Mouse (Mus musculus) kidney, embryonic 15.5 days (tissue): ENCODE measurements around the gene Ahcyl2. TPM values are rescaled to one million over a fixed set of nuclear protein-coding genes. Genes with fewer than 3 reads are reported as not detected.
"Not testable (repeated sequence)": the region's sequence is repeated elsewhere in the genome, so short reads cannot be mapped to it uniquely, and the experiment has no call there.

Experiments used
- ATAC-seq: fragments of 200-750 bp; cut with Nextera tagmentation; replicated peaks from 2 replicates; pipeline ENCODE4 v1.8.0; 2017; ENCODE audit warnings: moderate TSS enrichment; ENCODE audit not compliant: low FRiP score
- H3K27ac ChIP-seq: fragments of 300-500 bp; sonication (generic); 2 replicates; pipeline ENCODE4 v1.5.1; 2015; ENCODE audit warnings: mild to moderate bottlenecking, inconsistent platforms
- H3K27me3 ChIP-seq: fragments of 300-500 bp; sonication (generic); 2 replicates; pipeline ENCODE4 v1.6.1; 2015; ENCODE audit warnings: inconsistent platforms
- H3K36me3 ChIP-seq: fragments of 300-500 bp; sonication (generic); 2 replicates; pipeline ENCODE4 v1.6.1; 2015; ENCODE audit warnings: inconsistent platforms
- H3K4me1 ChIP-seq: fragments of 300-500 bp; sonication (generic); 2 replicates; pipeline ENCODE4 v1.6.1; 2015; ENCODE audit warnings: inconsistent platforms
- H3K4me2 ChIP-seq: fragments of 300-500 bp; sonication (generic); 2 replicates; pipeline ENCODE4 v1.6.1; 2015; ENCODE audit warnings: moderate library complexity, mild to moderate bottlenecking, inconsistent platforms
- H3K4me3 ChIP-seq: fragments of 300-500 bp; sonication (generic); replicated peaks from 2 replicates; pipeline ENCODE4 v1.5.1; 2015; ENCODE audit warnings: mild to moderate bottlenecking, inconsistent platforms
- H3K9ac ChIP-seq: fragments of 300-500 bp; sonication (generic); 2 replicates; pipeline ENCODE4 v1.6.1; 2015; ENCODE audit warnings: mild to moderate bottlenecking, inconsistent platforms
- H3K9me3 ChIP-seq: fragments of 300-500 bp; sonication (generic); replicated peaks from 2 replicates; pipeline ENCODE4 v1.6.1; 2016; ENCODE audit warnings: inconsistent platforms
- WGBS: fragments of 180-500 bp; shearing (Covaris S2); methylation state at CpG from one replicate; pipeline ENCODE4 v1.1.7; 2015; ENCODE audit warnings: mixed read lengths; 5-methylcytosine and 5-hydroxymethylcytosine counted together
- polyA plus RNA-seq: library from polyadenylated mRNA; unstranded; fragments of >200 nt; fragmentation: Nextera tagmentation; extraction: Ambion mirVana; gene quantifications from 2 replicates; pipeline ENCODE4 v1.2.1, GENCODE M21; 2015

Ahcyl2 gene
- polyA plus RNA-seq, 1 experiment from 2014 or later, result 16.1 TPM

DNA sequence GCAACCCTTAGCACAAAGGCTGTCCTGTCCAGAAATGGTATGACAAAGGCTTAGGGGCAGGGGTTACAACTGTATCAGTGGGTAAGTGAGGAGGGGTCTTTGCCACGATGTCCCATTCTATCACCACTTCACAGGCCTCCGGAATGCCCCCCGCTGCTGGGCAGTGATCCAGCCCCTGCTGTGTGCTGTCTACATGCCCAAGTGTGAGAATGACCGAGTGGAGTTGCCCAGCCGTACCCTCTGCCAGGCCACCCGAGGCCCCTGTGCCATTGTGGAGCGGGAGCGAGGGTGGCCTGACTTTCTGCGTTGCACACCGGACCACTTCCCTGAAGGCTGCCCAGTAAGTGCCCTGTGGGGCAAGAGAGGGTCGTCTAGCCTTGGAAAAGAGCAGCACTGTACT lies 14.5 kb upstream of the Ahcyl2 start:
- Histone ChIP-seq H3K27me3 (no peaks in the 10 kb centered on the region), H3K4me2 (no peak overlapping the region), H3K4me3 (no peak overlapping the region), H3K27ac (no peak overlapping the region), H3K4me1 (no peaks in the 10 kb centered on the region), H3K36me3 (peaks cover 65% of the 10 kb centered on the region), H3K9me3 (peaks cover 2% of the 10 kb centered on the region; the same call in 1 of the 2 replicates), H3K9ac (no peak overlapping the region)
- WGBS, result 96% methylated on average over 11 of the region's 11 CpGs
- ATAC-seq, result no peak

DNA sequence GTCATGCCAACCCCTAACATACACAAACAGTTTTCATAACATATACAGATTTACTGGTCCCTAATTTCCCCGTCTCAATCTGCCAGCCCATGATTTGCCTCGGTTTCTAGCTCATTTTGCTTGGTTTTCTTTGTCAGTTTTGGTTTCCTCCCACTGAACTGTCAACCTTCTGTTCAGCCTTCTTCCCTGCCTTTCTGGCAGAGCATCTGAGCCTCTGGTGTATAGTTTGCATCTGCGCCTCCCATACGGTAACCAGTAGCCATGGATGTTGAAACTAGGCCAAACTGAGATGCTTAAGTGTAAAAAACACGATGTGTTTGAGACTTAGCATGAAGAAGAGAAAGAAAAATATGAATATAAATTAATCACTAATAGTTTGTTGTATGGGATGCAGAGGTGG lies 11.8 kb upstream of the Ahcyl2 start:
- H3K4me1 ChIP-seq, result no peaks in the 10 kb centered on the region
- H3K9me3 ChIP-seq, result no peaks in the 10 kb centered on the region
- H3K9ac ChIP-seq, result no peak overlapping the region
- H3K36me3 ChIP-seq, result peaks cover 81% of the 10 kb centered on the region
- H3K27me3 ChIP-seq, result no peaks in the 10 kb centered on the region
- ATAC-seq, result no peak
- no peak overlapping the region for H3K4me2 ChIP-seq
- H3K4me3 ChIP-seq, result no peak overlapping the region
- WGBS, result 86% methylated on average over 5 of the region's 5 CpGs
- no peak overlapping the region for H3K27ac ChIP-seq

DNA sequence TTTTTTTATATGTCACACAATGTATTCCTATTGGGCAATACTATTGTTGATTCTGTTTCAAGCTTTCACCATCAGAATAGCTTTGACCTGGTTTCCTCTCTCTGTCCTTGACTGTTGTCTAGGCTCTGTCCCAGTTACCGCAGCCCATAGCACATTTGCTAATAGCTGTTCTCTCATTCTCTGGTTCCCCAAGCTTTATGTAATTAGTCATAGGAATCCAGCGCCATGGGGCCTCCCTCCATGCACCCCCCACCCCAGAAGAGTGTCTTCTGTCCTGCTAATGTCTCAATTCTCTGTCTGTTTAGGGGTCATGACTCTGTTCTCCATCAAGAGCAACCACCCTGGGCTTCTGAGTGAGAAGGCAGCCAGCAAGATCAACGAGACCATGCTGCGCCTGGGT lies 11.3 kb upstream of the Ahcyl2 start:
- Histone ChIP-seq H3K36me3 (peaks cover 80% of the 10 kb centered on the region), H3K27me3 (no peaks in the 10 kb centered on the region), H3K9me3 (no peaks in the 10 kb centered on the region), H3K4me2 (no peak overlapping the region), H3K27ac (no peak overlapping the region), H3K4me1 (no peaks in the 10 kb centered on the region), H3K4me3 (no peak overlapping the region), H3K9ac (no peak overlapping the region)
- 90% methylated on average over 4 of the region's 4 CpGs for WGBS
- no peak for ATAC-seq

DNA sequence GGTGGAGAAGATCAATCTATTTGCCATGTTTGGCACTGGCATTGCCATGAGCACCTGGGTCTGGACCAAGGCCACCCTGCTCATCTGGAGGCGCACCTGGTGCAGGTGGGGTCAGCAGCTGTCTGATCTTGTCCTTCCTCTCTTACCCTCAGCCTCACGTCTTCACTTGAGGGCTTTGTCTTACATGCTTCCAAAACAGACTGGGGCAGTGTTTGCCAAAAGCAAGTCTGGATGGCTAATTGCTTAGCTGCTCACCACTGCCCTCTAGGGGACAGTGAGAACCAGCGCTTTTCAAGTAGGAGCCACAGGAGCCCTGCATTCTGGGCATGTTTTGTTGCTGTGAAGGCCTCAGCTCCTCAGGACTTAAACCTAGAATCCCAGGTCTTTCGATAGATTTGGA lies 9.4 kb upstream of the Ahcyl2 start:
- Histone ChIP-seq H3K4me1 (no peaks in the 10 kb centered on the region), H3K27ac (no peak overlapping the region), H3K4me3 (no peak overlapping the region), H3K27me3 (no peaks in the 10 kb centered on the region), H3K9ac (no peak overlapping the region), H3K9me3 (no peaks in the 10 kb centered on the region), H3K36me3 (peaks cover 85% of the 10 kb centered on the region), H3K4me2 (no peak overlapping the region)
- 51% methylated on average over 4 of the region's 4 CpGs for WGBS
- peak; percentile 49 for ATAC-seq

DNA sequence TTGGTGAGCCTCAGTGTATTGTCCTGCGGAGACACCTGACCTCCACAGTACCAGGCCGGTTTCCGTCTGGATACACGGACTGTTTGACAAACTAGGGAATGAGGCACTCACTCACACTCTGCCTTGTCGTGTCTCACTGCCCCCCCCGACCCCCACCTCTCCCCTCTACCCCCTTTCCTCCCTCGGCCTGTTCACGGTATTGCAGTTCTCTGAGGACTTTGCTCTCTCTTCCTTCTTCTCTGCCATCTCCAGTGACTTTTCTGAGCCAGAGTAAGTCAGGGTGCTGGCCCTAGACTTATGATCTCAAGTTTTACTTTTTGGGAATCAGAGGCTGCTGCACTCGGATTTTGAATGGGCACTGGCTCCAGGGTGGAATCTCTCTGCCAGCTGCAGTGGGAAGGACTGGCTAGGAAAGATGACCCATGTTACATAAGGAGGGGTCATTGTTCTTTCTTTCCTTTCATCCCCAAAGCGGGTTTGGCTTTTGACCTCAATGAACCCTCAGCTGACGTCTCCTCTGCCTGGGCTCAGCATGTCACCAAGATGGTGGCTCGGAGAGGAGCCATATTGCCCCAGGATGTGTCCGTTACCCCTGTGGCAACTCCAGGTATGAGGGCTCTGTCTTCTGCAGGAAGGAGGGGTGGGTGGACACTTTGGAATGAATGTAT lies 8.7 kb upstream of the Ahcyl2 start:
- Histone ChIP-seq H3K9ac (no peak overlapping the region), H3K4me2 (no peak overlapping the region), H3K27ac (no peak overlapping the region), H3K36me3 (peaks cover 77% of the 10 kb centered on the region), H3K9me3 (no peaks in the 10 kb centered on the region), H3K4me1 (no peaks in the 10 kb centered on the region), H3K27me3 (no peaks in the 10 kb centered on the region), H3K4me3 (no peak overlapping the region)
- ATAC-seq, result no peak
- 85% methylated on average over 13 of the region's 13 CpGs for WGBS

DNA sequence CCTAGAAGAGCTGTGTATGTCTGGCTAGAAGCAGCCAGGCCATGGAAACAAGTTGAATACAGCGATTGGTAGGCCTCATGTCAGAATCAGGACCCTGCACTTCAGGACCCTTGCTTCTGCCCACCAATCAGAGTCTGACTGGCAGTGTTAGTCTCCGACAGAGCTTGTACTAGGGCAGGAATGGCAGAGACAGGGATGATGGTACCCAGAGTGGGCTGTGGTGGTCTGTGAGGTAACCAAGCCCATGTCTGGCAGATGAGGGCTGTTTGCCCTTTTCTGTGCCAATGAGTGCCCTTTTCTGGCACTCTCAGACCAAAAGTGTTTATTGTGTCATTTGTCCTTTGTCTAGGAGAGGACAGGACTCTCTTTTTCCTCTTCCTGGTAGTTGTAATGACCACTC lies 7.4 kb upstream of the Ahcyl2 start:
- H3K27ac ChIP-seq, H3K9ac ChIP-seq, H3K9me3 ChIP-seq, ATAC-seq, H3K27me3 ChIP-seq, H3K4me3 ChIP-seq, H3K4me1 ChIP-seq, H3K4me2 ChIP-seq: not testable (repeated sequence)
- 94% methylated on average over 2 of the region's 2 CpGs for WGBS
- H3K36me3 ChIP-seq, result peaks cover 65% of the 10 kb centered on the region

DNA sequence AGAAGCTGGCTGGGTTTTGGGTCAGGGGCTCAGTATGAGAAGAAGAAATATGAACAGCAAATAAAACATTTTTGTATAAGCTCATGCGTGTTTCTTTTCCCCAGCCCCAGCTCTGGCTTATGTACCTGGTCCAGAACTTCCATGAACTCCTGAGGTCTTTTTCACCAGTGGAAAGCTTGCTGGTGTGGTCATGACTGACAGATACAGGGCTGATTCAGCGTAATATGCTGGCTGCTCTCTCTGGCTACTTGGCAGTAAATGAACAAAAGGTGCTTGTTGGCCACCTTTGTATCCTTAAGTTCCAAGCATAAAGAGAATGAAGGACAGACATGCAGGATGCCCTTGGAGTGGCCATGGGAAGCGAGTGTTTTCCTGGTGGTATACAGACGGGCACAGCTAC lies 6.5 kb upstream of the Ahcyl2 start:
- WGBS, result 93% methylated on average over 4 of the region's 4 CpGs
- no peak overlapping the region for H3K27ac ChIP-seq
- ATAC-seq, result no peak

DNA sequence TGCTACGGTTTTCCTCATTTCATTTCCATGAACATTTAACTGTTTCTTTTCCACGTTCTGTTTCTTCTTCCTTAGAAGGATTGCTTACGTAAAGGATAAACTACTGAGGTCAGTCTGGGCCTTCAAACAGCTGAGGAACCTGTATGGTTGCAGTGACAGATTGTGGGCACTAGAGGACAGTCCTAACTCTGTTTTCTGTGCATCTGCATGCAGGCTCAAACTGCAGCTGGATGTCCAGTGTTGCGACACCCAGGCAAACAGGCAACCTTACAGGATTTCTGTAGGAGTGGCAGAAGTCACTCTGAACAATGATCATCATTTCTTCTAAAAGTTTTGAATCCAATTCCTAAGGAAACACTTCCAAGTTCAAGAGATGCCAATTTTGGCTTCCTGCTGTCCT lies 5.3 kb upstream of the Ahcyl2 start:
- Histone ChIP-seq H3K36me3 (peaks cover 45% of the 10 kb centered on the region), H3K9me3 (no peaks in the 10 kb centered on the region), H3K27me3 (no peaks in the 10 kb centered on the region), H3K4me1 (no peaks in the 10 kb centered on the region), H3K27ac (no peak overlapping the region), H3K4me3 (no peak overlapping the region), H3K9ac (no peak overlapping the region), H3K4me2 (no peak overlapping the region)
- no peak for ATAC-seq
- 73% methylated on average over 4 of the region's 4 CpGs for WGBS

More for the DNA sequence above, 6.5 kb upstream of the Ahcyl2 start:
- Histone ChIP-seq H3K27me3 (no peaks in the 10 kb centered on the region), H3K36me3 (peaks cover 57% of the 10 kb centered on the region), H3K4me3 (no peak overlapping the region), H3K9ac (no peak overlapping the region), H3K4me2 (no peak overlapping the region), H3K9me3 (no peaks in the 10 kb centered on the region), H3K4me1 (no peaks in the 10 kb centered on the region)

DNA sequence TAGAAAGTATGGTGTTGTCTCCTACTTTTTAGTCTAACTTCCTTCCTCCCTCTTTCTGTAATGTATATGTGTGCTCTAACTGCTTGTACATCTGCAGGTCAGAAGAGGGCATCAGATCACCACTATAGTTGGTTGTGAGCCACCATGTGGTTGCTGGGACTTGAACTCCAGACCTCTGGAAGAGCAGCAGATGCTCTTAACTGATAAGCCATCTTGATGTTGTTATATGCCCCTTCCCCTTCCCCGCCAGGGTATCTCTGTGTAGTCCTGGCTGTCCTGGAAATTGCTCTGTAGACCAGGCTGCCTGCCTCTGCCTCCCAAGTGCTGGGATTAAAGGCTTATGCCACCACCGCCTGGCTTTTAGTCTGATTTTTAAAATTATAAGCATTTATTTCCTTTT lies 937 bp upstream of the Ahcyl2 start:
- Histone ChIP-seq H3K36me3 (peaks cover 9% of the 10 kb centered on the region), H3K9ac (no peak overlapping the region), H3K4me1 (peaks cover 11% of the 10 kb centered on the region), H3K27me3 (no peaks in the 10 kb centered on the region), H3K9me3 (no peaks in the 10 kb centered on the region), H3K4me3 (no peak overlapping the region), H3K27ac (no peak overlapping the region), H3K4me2 (no peak overlapping the region)
- WGBS, result 93% methylated on average over 2 of the region's 2 CpGs
- ATAC-seq, result no peak

DNA sequence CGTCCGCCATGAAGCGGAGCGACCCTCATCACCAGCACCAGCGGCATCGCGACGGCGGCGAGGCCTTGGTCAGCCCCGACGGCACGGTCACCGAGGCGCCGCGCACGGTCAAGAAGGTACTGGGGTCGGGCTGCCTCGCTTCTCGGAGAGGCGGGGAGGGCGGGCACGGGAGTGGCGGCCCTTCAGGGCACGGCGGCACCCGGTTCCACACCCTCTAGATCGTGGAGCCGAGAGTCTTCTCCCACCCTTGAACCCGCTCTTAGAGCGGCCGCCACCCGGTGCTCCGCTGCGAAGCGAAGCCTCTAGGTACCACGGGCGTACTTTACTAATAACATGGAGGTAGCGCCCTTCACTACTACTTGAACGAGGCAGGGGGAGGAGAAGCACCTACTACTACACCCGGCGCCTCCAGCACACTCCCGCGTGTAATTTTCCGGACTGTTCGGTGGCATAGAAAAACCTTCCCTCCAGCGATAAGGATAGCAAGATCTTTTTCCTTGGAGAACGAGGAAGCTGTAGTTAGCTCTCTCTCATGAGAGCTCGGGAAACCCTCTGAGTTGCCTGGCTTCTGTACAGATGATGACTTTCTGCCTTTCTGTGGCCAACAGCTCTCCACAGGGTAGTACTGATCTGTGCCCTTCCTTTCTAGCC lies 1.1 kb downstream of the Ahcyl2 start:
- Histone ChIP-seq H3K4me1 (peaks cover 11% of the 10 kb centered on the region), H3K4me3 (peak overlapping the region; percentile 95), H3K27ac (peak overlapping the region; percentile 95), H3K36me3 (no peaks in the 10 kb centered on the region), H3K9ac (peak overlapping the region; percentile 87), H3K27me3 (no peaks in the 10 kb centered on the region), H3K4me2 (peak overlapping the region; percentile 78), H3K9me3 (no peaks in the 10 kb centered on the region)
- peak; percentile 63 for ATAC-seq
- 0% methylated on average over 50 of the region's 50 CpGs for WGBS

DNA sequence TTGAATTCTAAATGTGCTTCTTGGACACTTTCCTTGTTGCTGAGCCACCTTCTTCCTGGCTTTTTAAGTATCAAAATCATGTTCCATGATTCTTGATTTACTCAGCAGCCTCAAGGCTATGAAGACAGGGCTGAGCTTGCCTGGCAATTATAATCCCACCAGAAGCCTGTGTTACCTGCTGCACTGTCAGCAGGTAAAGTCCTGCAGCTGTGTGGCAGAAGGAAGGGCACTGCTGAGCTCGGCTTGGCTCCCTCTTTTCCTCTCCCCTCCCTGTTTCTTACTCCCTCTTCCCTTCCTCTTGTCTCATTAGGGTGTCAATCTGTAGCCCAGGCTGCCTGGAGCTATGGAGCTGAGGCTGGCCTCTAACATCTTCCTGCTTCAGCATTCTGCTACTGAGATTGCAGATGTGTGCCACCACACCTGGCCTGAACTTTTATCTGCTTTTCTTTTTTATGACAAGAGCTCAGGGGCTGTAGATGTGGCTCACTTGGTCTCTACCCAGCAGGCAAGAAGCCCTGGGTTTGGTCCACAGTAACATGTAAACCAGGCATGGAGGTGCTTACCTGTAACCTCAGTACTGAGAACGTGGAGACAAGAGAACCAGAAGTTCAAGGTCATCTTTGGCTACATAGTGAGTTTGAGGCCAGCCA lies 3.0 kb downstream of the Ahcyl2 start:
- Histone ChIP-seq H3K27ac (no peak overlapping the region), H3K27me3 (no peaks in the 10 kb centered on the region), H3K4me1 (peaks cover 11% of the 10 kb centered on the region), H3K36me3 (no peaks in the 10 kb centered on the region), H3K9ac (no peak overlapping the region), H3K9me3 (no peaks in the 10 kb centered on the region), H3K4me3 (no peak overlapping the region), H3K4me2 (no peak overlapping the region)
- no peak for ATAC-seq
- 61% methylated on average over 2 of the region's 2 CpGs for WGBS

DNA sequence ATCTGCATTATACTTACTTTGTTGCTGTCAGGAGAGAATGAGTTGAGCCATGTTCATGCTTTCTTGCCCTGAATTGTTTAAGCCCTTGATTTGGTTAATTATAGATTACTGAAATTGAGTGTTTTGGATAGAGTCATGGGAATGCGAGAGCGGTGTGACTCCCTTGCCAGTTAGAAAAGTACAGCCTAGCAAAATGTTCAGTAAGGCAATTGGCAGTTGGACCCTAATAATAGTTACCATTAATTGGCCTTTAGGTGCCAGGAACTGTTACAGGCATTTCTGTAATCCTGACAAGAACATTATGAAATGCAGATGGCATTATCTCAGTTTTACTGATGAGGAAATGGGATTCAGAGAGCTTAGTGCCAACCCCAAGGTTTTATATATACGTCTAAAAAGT lies 4.4 kb downstream of the Ahcyl2 start:
- WGBS, result 98% methylated on average over 3 of the region's 3 CpGs

More for the DNA sequence above, 4.4 kb downstream of the Ahcyl2 start:
- Histone ChIP-seq H3K4me3 (no peak overlapping the region), H3K9me3 (no peaks in the 10 kb centered on the region), H3K27me3 (no peaks in the 10 kb centered on the region), H3K9ac (no peak overlapping the region), H3K4me1 (peaks cover 13% of the 10 kb centered on the region), H3K4me2 (no peak overlapping the region), H3K27ac (no peak overlapping the region), H3K36me3 (no peaks in the 10 kb centered on the region)
- ATAC-seq, result no peak
